Mouse (Mus musculus) lung, postnatal 0 days (tissue): ENCODE data around the gene Mpl.

Experiments used
- CTCF ChIP-seq: IDR thresholded peaks from 2 replicates; pipeline ENCODE4 v1.5.1; 2016; ENCODE audit warnings: antibody characterized with exemption, mild to moderate bottlenecking
- EP300 ChIP-seq: IDR thresholded peaks from 2 replicates; pipeline ENCODE4 v1.6.1; 2016; ENCODE audit warnings: antibody characterized with exemption, mild to moderate bottlenecking, control low read depth

- no peak for TF ChIP-seq EP300
- no peak for TF ChIP-seq CTCF
Measured at GRCm38 (mm10) chr4:118410871-118411270, 46.4 kb downstream of the Mpl start.
